Mouse (Mus musculus) forebrain, embryonic 13.5 days (tissue): ENCODE results near the gene Prkcq. TPM values are rescaled to one million over a fixed set of nuclear protein-coding genes. Genes with fewer than 3 reads are reported as not detected.
A peak's percentile ranks its signal among the peaks of the same experiment; 100 is the strongest.

ENCODE experiments used
- ATAC-seq: fragments of 200-750 bp; cut with Nextera tagmentation; 2 replicates; pipeline ENCODE4 v1.8.0; 2017
- H3K27ac ChIP-seq: fragments of 300-500 bp; sonication (generic); 2 replicates; pipeline ENCODE4 v1.5.1; 2015; ENCODE audit warnings: inconsistent platforms, mild to moderate bottlenecking, moderate library complexity
- H3K27me3 ChIP-seq: fragments of 300-500 bp; sonication (generic); 2 replicates; pipeline ENCODE4 v1.6.1; 2015; ENCODE audit warnings: mild to moderate bottlenecking, inconsistent platforms
- H3K36me3 ChIP-seq: fragments of 300-500 bp; sonication (generic); 2 replicates; pipeline ENCODE4 v1.6.1; 2015; ENCODE audit warnings: mild to moderate bottlenecking, inconsistent platforms; ENCODE audit not compliant: poor library complexity, severe bottlenecking
- H3K4me1 ChIP-seq: fragments of 300-500 bp; sonication (generic); 2 replicates; pipeline ENCODE4 v1.6.1; 2015; ENCODE audit warnings: inconsistent platforms
- H3K4me2 ChIP-seq: fragments of 300-500 bp; sonication (generic); 2 replicates; pipeline ENCODE4 v1.6.1; 2015; ENCODE audit warnings: inconsistent platforms, mild to moderate bottlenecking, moderate library complexity
- H3K4me3 ChIP-seq: fragments of 300-500 bp; sonication (generic); 2 replicates; pipeline ENCODE4 v1.5.1; 2015; ENCODE audit warnings: mild to moderate bottlenecking, inconsistent platforms
- H3K9ac ChIP-seq: fragments of 300-500 bp; sonication (generic); 2 replicates; pipeline ENCODE4 v1.6.1; 2015; ENCODE audit warnings: mild to moderate bottlenecking, inconsistent platforms
- H3K9me3 ChIP-seq: fragments of 300-500 bp; sonication (generic); replicated peaks from 2 replicates; pipeline ENCODE4 v1.6.1; 2016; ENCODE audit warnings: inconsistent platforms
- WGBS: fragments of 180-500 bp; shearing (Covaris S2); methylation state at CpG from one replicate; pipeline ENCODE4 v1.1.7; 2015; 5-methylcytosine and 5-hydroxymethylcytosine counted together
- polyA plus RNA-seq: library from polyadenylated mRNA; unstranded; fragments of >200 nt; fragmentation: Nextera tagmentation; extraction: Ambion mirVana; gene quantifications from 2 replicates; pipeline ENCODE4 v1.2.1, GENCODE M21; 2015

Gene Prkcq
- polyA plus RNA-seq, 1 experiment from 2014 or later: 1.1 TPM

DNA sequence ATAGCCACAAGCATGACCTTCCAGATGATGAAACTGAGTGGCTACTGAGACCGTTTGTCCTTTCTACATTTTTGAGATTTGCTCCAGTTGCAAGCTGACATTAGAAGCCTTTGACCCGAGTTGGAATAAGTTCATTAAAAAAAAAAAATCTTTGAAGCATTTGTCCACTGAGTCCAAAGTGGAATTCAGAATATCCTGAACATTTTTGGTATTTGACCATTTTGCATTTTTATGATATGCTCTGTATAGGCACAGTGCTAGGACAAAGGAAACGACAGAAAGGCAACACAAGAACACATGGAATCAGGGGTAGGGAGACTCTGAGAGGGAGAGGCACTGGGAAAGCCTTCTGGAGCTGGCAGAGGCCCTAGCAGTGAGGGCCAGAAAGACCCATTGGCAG lies 9.2 kb upstream of the Prkcq start:
- Histone ChIP-seq H3K4me2 (no peak overlapping the region), H3K36me3 (no peaks in the 10 kb centered on the region), H3K27me3 (0 out of 2 replicates have a peak, but pooled peaks cover 6% of the 10 kb centered on the region), H3K9me3 (no peaks in the 10 kb centered on the region), H3K9ac (no peak overlapping the region), H3K4me1 (no peaks in the 10 kb centered on the region), H3K27ac (no peak overlapping the region), H3K4me3 (no peak overlapping the region)
- 52% methylated on average over 3 of the region's 3 CpGs for WGBS
- ATAC-seq: no peak

DNA sequence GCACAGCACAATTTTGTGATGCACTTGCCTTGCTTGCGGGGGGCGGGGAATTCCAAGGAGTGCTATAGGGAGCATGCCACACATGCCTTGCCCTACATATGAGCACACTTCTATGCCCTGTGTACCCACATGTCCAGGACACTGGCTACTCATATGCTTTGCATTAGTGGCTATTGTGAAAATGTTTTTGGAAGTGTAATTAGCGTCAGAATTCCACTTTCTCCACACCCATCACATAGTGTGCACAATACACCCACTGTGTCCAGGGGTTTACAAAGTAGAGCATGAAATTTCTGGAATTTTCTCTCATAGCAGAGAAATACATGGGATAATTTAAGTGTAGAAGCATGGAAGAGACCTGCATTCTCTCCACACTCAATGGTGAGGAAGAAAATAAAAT lies 7.7 kb upstream of the Prkcq start:
- H3K4me1 ChIP-seq: no peaks in the 10 kb centered on the region
- no peak overlapping the region for H3K4me2 ChIP-seq
- peaks cover 20% of the 10 kb centered on the region for H3K27me3 ChIP-seq
- no peaks in the 10 kb centered on the region for H3K9me3 ChIP-seq
- no peak overlapping the region for H3K27ac ChIP-seq
- no peak overlapping the region for H3K4me3 ChIP-seq
- no peaks in the 10 kb centered on the region for H3K36me3 ChIP-seq
- no peak overlapping the region for H3K9ac ChIP-seq
- ATAC-seq: no peak
- 90% methylated on average over 3 of the region's 3 CpGs for WGBS

DNA sequence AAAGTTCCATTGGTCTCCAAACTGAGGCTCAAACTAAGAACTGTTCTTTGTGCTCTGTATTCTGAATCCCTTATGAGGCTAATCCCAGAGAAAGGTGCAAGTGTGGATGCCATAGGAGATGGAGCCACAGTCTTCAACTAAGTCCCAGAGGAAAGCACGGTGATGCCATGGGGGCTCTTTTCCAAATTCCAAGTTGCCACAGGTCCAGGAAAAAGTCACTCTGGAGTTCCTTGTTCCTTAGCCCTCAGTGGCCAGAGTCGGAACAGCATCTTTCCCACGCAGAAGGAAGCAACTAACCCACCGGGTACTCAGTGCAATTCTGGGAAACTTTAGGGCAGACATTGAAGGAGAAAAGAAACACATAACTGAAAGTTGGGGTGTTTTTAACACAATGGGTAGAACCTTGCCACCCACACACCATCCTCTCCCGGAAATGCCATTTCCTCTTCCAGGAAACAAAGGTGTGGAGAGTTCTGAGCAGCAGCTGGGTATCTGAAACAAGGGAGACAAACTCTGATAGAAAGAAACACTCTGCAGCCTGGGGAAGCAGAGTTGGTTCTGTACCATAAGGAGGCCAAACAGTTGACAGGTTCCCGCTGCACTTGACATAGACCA lies 2.1 kb upstream of the Prkcq start:
- ATAC-seq: no peak
- H3K27me3 ChIP-seq: peaks cover 71% of the 10 kb centered on the region
- H3K27ac ChIP-seq: no peak overlapping the region
- no peak overlapping the region for H3K9ac ChIP-seq
- H3K4me2 ChIP-seq: no peak overlapping the region
- 70% methylated on average over 6 of the region's 6 CpGs for WGBS
- H3K4me1 ChIP-seq: peaks cover 18% of the 10 kb centered on the region
- H3K9me3 ChIP-seq: no peaks in the 10 kb centered on the region
- no peaks in the 10 kb centered on the region for H3K36me3 ChIP-seq
- no peak overlapping the region for H3K4me3 ChIP-seq

DNA sequence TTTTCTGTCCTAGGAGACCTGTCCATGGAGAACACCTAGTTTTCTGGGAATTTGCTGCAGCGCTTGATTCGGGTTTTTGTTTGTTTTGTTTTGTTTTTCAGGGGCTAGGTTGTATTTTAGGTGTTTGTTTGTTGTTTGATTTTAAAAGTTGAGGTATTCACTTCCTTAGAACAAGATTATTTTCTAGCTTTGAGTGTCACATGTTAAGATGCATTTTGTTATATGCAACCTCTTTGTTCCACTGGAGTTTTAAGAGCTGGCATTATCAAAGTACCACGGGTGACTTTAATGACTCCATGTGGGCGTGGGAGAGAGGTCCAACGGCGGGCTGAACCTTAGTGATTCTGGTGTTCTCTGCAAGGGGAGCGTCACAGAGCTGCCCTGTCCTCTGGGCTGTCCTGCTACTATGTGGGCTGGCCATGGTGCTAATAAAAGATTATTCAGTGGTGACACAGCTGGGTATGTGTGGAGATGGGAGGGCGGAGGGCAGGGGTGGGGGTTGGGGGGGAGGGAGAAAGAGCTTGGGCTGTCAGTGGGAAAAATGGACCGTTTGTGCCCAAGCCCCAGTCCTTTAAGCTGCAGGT lies 1.0 kb downstream of the Prkcq start:
- H3K4me2 ChIP-seq: peak overlapping the region; percentile 87
- H3K36me3 ChIP-seq: no peaks in the 10 kb centered on the region
- peaks cover 80% of the 10 kb centered on the region for H3K27me3 ChIP-seq
- H3K4me1 ChIP-seq: peaks cover 18% of the 10 kb centered on the region
- ATAC-seq: no peak
- WGBS: 13% methylated on average over 9 of the region's 9 CpGs
- H3K9ac ChIP-seq: no peak overlapping the region; the same call in 1 of the 2 replicates
- no peaks in the 10 kb centered on the region for H3K9me3 ChIP-seq
- H3K27ac ChIP-seq: no peak overlapping the region
- peak overlapping the region; percentile 53; the same call in 1 of the 2 replicates for H3K4me3 ChIP-seq

DNA sequence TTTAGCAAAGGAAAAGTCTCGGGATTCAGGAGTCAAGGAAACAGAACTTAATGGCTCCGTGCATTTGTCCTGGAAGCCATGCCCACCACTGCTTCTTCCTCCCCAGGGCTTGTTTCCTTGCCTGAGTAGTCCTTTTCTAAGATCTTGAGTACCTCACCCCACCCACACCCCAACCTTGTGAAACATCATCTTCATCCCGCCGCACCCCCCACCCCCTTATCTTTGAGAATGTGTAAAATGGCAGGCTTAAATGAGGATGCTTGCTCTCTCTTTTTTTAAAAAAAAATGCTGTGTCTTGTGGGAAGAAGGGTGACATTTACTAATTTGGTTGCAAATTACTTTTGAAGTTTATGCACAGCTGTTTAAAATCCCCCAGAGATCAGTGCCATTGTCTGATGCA lies 1.6 kb downstream of the Prkcq start:
- H3K4me2 ChIP-seq: 0 out of 2 replicates have a peak overlapping the region, but pooled peaks have one; percentile 87
- H3K27ac ChIP-seq: no peak overlapping the region
- H3K4me1 ChIP-seq: peaks cover 18% of the 10 kb centered on the region
- H3K36me3 ChIP-seq: no peaks in the 10 kb centered on the region
- 37% methylated on average over 4 of the region's 4 CpGs for whole genome bisulfite sequencing
- H3K9me3 ChIP-seq: no peaks in the 10 kb centered on the region
- peaks cover 76% of the 10 kb centered on the region for H3K27me3 ChIP-seq
- no peak overlapping the region for H3K4me3 ChIP-seq
- H3K9ac ChIP-seq: no peak overlapping the region
- no peak for ATAC-seq

DNA sequence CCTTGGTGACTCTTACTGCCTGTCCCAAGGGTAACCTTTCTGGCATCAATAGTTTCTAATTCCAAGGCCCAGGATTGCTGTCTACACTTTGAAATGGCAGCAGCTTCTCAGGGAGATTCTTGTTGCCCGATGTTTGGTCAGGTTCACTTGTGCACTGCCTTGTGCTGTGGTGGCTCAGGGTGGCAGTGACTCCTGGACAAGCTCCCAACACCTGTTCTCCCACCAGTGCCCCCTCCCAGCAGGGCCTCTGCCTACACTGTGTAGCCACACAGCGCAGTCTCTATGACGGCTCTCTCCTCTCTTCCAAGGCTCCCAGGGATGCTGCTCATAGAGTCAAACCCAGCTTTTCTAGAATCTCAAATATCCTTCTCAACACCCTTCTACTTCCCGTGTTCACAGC lies 2.2 kb downstream of the Prkcq start:
- WGBS: 73% methylated on average over 4 of the region's 4 CpGs
- Histone ChIP-seq H3K9me3 (no peaks in the 10 kb centered on the region), H3K4me3 (no peak overlapping the region), H3K9ac (no peak overlapping the region), H3K4me1 (peaks cover 18% of the 10 kb centered on the region), H3K4me2 (no peak overlapping the region), H3K27ac (no peak overlapping the region), H3K27me3 (peaks cover 70% of the 10 kb centered on the region), H3K36me3 (no peaks in the 10 kb centered on the region)
- no peak for ATAC-seq

DNA sequence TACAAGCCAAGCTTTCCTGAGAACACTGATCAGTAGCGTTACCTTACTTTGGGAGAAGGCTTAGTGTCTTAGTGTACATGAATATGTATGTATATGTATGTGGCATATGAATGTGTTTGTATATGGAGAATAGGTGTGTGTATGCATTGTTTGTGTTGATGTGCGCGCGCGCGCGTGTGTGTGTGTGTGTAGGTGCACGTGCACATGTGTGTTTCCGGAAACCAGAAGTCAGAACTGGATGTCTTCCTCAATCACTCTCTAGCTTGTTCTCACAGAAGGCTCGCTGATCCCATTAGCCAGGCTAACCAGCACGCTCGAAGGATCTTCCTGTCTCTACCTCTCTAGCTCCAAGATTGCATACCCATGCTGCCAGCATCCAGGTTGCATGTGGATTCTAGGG lies 6.0 kb downstream of the Prkcq start:
- Histone ChIP-seq H3K36me3 (no peaks in the 10 kb centered on the region), H3K4me2 (no peak overlapping the region), H3K27me3 (peaks cover 41% of the 10 kb centered on the region), H3K9me3 (no peaks in the 10 kb centered on the region), H3K4me1 (0 out of 2 replicates have a peak, but pooled peaks cover 6% of the 10 kb centered on the region), H3K4me3 (no peak overlapping the region), H3K27ac (no peak overlapping the region), H3K9ac (no peak overlapping the region)
- no peak for ATAC-seq
- WGBS: 96% methylated on average over 12 of the region's 12 CpGs

DNA sequence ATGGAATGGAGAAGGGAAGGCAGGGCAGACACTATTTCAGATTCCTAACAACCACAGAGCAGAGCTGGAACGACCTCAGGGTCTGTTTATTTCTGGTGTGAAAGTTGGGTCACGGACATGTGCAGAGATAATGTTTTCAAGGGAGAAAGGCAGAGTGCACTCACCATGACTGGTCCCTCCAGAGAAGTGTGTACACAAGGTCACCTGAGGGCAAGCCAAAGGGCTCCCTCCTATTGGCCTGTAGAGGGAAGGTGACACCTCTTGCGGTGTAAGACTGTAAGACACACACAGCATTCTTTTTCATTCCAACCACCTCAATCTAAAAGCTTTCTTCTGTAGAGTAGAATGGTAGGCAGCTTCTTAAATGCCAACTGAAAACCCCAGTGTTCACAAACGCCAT lies 9.6 kb downstream of the Prkcq start:
- no peak overlapping the region for H3K9ac ChIP-seq
- H3K4me2 ChIP-seq: no peak overlapping the region
- 81% methylated on average over 4 of the region's 4 CpGs for WGBS
- H3K36me3 ChIP-seq: no peaks in the 10 kb centered on the region
- no peak overlapping the region for H3K4me3 ChIP-seq
- no peaks in the 10 kb centered on the region for H3K9me3 ChIP-seq
- H3K27me3 ChIP-seq: peaks cover 11% of the 10 kb centered on the region
- H3K27ac ChIP-seq: no peak overlapping the region
- no peaks in the 10 kb centered on the region for H3K4me1 ChIP-seq
- no peak for ATAC-seq

DNA sequence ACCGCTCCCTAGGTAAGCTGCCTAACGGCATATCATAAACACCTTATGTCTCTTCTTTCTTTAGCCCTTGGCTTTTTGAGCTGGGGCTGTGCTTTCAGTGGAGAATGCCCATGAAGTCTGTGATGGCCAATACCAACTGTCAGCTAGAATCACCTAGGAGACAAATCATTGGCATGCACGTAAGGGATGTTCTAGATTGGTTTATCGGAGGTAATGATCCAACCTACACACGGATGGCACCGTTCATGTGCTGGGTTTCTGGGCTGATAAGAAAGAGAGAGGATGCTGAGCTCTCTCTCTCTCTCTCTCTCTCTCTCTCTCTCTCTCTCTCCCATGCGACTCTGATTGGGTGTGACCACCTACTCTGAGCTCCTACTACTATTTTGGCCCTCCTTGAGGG lies 10.2 kb downstream of the Prkcq start:
- ATAC-seq: no peak
- no peak overlapping the region for H3K4me3 ChIP-seq
- no peak overlapping the region for H3K9ac ChIP-seq
- no peaks in the 10 kb centered on the region for H3K36me3 ChIP-seq
- no peak overlapping the region for H3K27ac ChIP-seq
- H3K27me3 ChIP-seq: peaks cover 11% of the 10 kb centered on the region
- no peaks in the 10 kb centered on the region for H3K9me3 ChIP-seq
- WGBS: 92% methylated on average over 7 of the region's 7 CpGs
- no peak overlapping the region for H3K4me2 ChIP-seq
- H3K4me1 ChIP-seq: no peaks in the 10 kb centered on the region

DNA sequence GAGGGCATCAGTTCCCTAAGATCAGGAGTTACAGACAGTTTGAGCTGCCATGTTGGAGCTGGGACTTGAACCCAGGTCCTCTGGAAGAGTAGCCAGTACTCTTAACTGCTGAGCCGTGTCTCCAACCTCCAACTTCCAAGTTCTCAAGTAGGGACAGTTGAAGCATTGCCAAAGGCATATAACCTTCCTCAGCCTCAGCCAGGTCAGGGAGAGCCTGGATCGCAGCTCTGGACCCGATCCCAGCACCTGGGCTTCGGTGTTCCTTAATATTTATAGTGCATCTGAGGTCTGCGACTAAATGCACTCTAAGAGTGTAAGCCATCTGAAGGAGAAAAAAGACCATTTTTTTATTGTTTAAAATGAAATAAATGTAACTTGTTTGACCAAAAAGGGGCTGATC lies 12.1 kb downstream of the Prkcq start:
- no peak for ATAC-seq
- WGBS: 92% methylated on average over 5 of the region's 5 CpGs
- no peak overlapping the region for H3K4me2 ChIP-seq
- no peaks in the 10 kb centered on the region for H3K36me3 ChIP-seq
- 0 out of 2 replicates have a peak, but pooled peaks cover 3% of the 10 kb centered on the region for H3K27me3 ChIP-seq
- H3K4me1 ChIP-seq: no peaks in the 10 kb centered on the region
- no peak overlapping the region for H3K9ac ChIP-seq
- H3K27ac ChIP-seq: no peak overlapping the region
- no peaks in the 10 kb centered on the region for H3K9me3 ChIP-seq
- no peak overlapping the region for H3K4me3 ChIP-seq

DNA sequence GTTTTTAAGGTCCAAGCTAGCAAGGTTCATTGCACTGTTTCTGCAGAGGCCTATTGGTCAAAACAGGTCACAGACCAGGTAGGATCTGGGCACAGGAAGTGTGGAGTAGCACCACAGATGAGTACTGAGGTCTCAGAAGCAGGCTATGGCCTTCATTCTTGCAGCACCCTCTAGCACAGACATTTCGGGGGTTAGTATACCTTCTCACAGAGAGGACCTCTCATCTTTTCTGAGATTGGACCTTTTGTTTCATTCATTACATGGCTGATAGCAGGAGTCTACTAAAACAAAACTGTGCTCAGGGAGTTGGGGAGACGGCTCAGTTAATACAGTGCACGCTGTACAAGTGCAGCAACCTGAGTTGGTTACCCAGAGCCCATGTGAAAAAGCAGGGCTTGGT lies 14.7 kb downstream of the Prkcq start:
- H3K27ac ChIP-seq: no peak overlapping the region
- no peaks in the 10 kb centered on the region for H3K9me3 ChIP-seq
- ATAC-seq: no peak
- 0 out of 2 replicates have a peak, but pooled peaks cover under 1% of the 10 kb centered on the region for H3K27me3 ChIP-seq
- H3K4me1 ChIP-seq: no peaks in the 10 kb centered on the region
- WGBS: 89% methylated on average over 3 of the region's 3 CpGs
- no peak overlapping the region for H3K9ac ChIP-seq
- H3K4me3 ChIP-seq: no peak overlapping the region
- no peaks in the 10 kb centered on the region for H3K36me3 ChIP-seq
- no peak overlapping the region for H3K4me2 ChIP-seq

DNA sequence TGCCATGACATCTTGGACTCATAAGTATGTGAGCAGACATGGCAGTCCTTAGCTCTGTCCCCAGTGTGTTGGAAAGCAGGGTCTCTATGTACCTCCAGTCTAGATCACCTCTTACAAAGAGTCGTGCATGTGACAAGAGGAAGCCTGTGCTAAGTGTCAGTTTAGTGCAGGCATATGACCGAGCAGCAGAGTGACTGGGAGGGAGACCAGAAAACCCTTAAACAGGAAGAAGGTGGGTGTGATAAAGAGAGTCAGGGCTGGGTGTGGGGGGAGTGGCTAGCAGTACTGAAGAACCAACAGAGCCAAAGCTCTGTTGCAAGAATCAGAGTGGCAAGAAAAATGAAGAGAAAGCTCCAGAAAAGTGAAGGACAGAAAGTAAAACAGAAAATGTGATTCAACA lies 15.3 kb downstream of the Prkcq start:
- 87% methylated on average over 2 of the region's 2 CpGs for WGBS
- Histone ChIP-seq H3K4me2 (no peak overlapping the region), H3K27me3 (no peaks in the 10 kb centered on the region), H3K4me3 (no peak overlapping the region), H3K9ac (no peak overlapping the region), H3K36me3 (no peaks in the 10 kb centered on the region), H3K4me1 (no peaks in the 10 kb centered on the region), H3K27ac (no peak overlapping the region), H3K9me3 (no peaks in the 10 kb centered on the region)
- ATAC-seq: no peak

DNA sequence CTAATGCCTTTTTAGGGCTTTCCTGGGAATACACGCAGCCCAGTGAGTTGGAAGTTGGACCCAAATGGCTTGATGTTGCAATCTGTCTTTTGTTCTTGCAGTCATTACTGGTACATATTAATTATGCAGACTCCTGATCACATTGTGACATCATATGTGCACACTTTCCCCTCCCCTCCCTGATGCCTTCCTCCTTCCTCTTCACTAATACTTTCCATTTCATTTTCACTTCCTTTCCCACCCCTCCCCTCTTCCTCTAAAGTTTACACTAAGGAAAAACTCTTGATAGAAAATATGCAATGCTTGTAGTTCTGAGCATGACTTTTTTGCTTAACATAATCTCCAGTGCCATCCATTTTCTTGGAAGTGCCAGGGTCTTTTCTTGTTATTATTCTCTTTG lies 16.4 kb downstream of the Prkcq start:
- no peak for ATAC-seq
- Histone ChIP-seq H3K9me3 (no peaks in the 10 kb centered on the region), H3K4me1 (no peaks in the 10 kb centered on the region), H3K27ac (no peak overlapping the region), H3K4me3 (no peak overlapping the region), H3K4me2 (no peak overlapping the region), H3K27me3 (no peaks in the 10 kb centered on the region), H3K9ac (no peak overlapping the region), H3K36me3 (no peaks in the 10 kb centered on the region)
- WGBS: 78% methylated on average over 1 of the region's 1 CpGs
